Mouse (Mus musculus) right cerebral cortex, postnatal 14 days (tissue): ENCODE measurements around the gene Lig1.

Experiments used
- DNase-seq: peaks from one replicate; pipeline ENCODE4 v3.0.0; 2022

Gene Lig1

GRCm38 (mm10) chr7:13311401-13311800, 34.3 kb downstream of the Lig1 start:
- no peak for DNase-seq

DNA sequence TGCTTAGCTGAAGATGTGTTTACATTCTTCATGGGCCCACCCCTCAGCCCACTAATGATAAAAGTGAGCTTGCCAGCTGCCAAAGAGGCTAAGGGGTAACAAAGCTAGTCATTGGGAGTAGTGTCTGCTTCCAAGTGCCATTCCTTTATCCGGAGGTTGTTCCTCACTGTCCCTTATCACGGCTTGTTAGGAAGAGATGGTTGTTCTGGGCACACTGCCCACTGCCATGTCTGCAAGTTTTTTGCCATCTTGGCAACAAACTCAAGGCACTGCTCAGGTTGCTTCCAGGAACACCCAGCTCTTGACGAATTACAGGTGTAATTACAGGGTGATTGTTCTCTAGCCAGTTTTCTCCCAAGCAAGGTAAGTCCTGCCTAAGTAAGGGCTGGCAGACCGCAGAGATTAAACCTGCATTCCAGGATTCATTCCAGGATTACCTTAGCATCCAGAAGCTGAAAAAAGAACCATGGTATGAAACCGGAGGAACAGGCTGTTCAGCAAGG, 37.1 kb downstream of the Lig1 start:
- peak; percentile 7 for DNase-seq

DNA sequence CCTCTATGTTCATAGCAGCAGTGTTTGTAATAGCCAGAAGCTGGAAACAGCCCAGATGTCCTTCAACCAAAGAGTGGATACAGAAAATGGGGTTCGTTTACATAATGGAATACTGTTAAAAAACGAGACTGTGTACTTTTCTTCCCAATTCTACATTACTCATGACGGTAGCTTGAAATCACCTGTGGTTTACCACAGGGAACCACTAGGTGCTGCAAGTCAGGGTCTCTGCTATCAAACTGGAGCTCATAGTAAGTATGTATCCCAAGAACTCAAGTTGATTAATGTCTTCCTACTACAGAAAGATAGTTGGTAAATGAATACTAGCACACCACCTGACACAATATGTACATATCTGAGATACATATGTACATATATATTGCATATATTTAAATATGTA, 44.3 kb downstream of the Lig1 start:
- DNase-seq = no peak

DNA sequence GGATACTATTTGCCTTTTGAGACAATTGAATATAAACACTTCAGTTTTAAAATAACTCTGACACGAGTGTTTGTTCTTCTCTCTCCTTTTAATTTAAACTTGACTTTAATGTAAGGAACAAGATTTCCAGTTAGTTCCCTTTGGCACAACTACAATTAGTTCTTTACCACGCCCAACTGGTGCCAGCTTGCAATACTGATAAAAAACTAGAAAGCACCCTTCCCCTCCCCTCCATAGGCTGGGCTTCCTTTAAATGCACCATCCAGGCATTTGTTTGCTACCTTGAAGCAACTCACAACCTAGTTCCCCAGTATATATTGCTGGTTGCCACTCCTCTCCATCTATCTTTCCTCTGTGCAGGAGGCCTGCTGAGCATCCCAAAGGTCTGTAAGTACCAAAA, 47.2 kb downstream of the Lig1 start, which contains the start of gene Pla2g4c:
Gene Pla2g4c, plus strand, starts transcription at position 340 of the 400 bp plus-strand sequence.
- DNase-seq = no peak

DNA sequence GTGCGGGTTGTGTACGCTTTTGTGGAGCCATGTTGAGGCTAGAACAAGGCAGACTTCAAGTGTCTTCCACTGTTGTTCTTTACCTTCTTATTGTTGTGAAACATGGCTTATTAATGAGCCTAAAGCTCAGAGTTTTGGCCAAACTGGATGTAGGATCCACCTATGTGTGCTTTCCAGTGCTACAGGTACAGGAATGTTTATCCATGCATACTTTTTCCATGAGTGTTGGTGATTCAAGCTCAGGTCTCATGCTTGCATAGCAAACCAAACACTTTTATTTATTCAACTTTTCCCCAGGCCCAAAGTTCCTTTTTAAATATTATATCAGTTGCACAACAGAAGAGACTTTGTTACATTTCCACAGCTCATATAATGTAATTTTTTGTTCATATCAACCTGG, 53.5 kb downstream of the Lig1 start:
- no peak for DNase-seq

GRCm38 (mm10) chr7:13355943-13356342, 78.9 kb downstream of the Lig1 start:
- DNase-seq = peak; percentile 29
